Mouse (Mus musculus): ENCODE results near the gene Ushbp1.
A peak's percentile ranks its signal among the peaks of the same experiment; 100 is the strongest.

Ushbp1 gene

GRCm38 (mm10) chr8:71394481-71394880 lies 1.1 kb downstream of the Ushbp1 start:
- peak in 1 of 2 experiments; percentile 5 for DNase-seq (ENCODE audit: low spot score in 2 of 2)

- peak in 1 of 2 experiments; percentile 3 for DNase-seq (ENCODE audit: low spot score in 2 of 2)
Measured at GRCm38 (mm10) chr8:71392871-71393270, 2.7 kb downstream of the Ushbp1 start.

- peak in 1 of 2 experiments; percentile 1 for DNase-seq (ENCODE audit: low spot score in 2 of 2)
Measured at GRCm38 (mm10) chr8:71392391-71392790, 3.2 kb downstream of the Ushbp1 start.

DNA sequence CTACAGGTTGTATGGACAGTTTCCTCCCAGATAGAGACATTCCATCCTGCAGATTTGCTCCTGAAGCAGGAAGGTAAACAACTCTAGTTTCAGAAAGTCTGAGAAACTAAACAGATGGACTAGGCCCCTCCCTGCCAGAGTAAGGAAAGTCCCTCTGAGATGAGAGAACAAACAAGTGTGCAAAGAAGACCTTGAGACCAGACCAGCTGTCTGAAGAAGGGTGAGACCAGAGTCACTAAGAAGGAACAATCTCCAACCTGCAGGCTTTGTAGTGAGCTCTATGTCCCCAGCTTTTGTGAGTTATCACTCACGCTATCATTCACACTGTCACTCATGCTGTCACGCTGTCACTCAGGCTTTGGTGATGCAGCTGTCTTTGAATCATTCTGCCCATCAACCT lies 3.9 kb downstream of the Ushbp1 start:
- DNase-seq (ENCODE audit: low spot score in 2 of 2), result no peak

GRCm38 (mm10) chr8:71388267-71388666 lies 7.3 kb downstream of the Ushbp1 start:
- no peak for DNase-seq (ENCODE audit: low spot score in 2 of 2)

GRCm38 (mm10) chr8:71385212-71385835 lies 10.3 kb downstream of the Ushbp1 start:
- no peak for DNase-seq (ENCODE audit: low spot score in 2 of 2)

GRCm38 (mm10) chr8:71383860-71384259 lies 11.7 kb downstream of the Ushbp1 start:
- no peak for DNase-seq (ENCODE audit: low spot score in 2 of 2)

GRCm38 (mm10) chr8:71383396-71383795 lies 12.2 kb downstream of the Ushbp1 start:
- DNase-seq (ENCODE audit: low spot score in 2 of 2), result no peak

DNA sequence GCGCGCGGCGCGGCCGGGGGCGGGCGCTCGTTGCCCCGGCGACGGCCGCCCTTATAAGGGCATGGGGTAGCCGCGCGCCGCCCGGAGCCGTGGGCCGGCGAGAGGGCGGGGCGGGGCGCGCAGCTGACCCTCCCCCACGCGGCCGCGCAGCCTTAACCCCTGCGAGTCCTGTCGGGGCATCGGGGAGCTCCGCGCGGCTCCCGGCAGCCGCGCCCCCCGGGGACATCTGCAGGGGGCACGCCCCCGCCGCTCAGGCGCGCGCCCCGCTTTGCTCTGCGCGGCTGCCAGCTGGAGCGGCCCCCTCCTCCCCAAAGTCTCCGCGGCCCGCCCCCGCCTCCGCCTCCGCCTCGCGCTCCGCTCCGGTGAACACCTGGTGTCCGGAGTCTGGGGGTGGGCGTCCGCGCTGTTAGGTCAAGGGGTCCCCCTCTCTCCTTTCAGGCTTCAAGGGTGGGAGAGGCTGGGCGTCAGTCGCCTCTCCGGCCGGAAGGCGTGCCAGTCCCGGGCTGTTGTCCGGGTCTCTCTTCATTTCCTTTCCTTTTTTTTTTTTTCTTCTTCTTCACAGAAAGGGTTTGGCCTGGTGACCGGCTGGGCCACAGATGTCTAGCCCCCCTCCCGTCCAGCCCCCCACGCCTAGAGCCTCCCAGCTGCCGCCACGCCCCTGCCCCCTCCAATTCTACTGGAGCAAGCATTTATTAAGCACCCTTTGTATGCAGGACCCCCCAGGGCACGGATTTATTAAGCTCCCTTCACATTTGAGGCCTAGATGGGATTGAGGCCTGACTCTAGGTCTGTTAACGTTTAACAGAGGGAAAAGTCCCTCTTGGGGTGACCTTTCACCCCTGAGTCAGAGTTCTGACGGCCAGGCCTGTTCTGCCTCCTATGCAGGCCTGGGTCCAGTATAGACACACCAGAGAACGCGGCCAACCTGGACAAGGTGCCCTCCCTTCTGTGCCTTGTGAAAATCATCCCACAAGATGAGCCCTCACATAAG lies 13.3 kb downstream of the Ushbp1 start:
- peak in 1 of 2 experiments; percentile 66 for DNase-seq (ENCODE audit: low spot score in 2 of 2)

GRCm38 (mm10) chr8:71381421-71381970 lies 14.1 kb downstream of the Ushbp1 start, which contains the start of gene Nr2f6:
Gene Nr2f6 (minus strand): TSS chr8:71381960.
- no peak for DNase-seq (ENCODE audit: low spot score in 2 of 2)

DNA sequence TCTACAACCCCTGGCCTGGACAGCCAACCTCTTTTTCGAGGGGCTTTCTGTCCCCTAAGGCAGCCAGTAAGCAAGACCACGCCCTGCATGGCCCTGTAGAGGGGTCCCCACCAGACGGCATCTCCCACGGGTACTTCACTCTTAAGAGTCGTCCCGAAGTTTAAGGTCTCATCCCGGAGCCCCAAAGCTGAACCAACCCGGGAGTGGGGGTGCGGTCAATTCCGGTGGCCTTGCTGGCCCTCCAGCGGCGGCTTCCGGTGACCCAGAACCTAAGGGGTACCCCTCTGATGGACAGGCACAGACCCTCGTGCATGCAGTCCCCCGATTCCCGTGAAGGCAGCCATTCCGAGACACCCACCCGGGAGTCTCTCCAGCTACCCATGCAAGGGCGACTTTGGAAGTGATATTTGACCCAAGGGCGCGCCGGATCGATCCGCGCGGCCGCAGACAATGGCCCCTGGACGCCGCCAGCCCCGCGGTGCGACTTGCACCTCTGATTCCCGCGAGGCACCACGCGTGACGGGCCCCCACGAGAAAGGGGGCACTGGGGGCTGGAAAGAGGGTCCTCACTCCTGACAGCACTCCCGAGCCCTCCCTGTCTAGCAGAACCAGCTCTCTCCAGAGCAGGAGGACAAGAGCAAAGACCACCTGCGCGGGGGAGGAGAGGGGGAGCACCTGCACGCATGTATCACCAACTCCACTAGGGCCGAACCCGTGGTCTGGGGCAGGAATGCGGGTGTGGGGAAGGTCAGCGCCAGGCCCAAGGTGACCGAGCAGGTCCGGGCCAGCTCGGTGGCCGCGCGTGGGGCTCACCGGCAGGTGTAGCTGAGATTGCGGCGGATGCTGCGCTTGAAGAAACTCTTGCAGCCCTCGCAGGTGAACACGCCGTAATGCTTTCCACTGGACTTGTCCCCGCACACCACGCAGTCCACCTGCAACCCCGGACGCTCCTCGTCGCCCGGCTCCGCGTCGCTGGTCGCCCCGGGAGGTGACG lies 15.1 kb downstream of the Ushbp1 start:
- DNase-seq (ENCODE audit: low spot score in 2 of 2), result no peak

- DNase-seq (ENCODE audit: low spot score in 2 of 2), result no peak
Measured at GRCm38 (mm10) chr8:71379512-71380075, 16.0 kb downstream of the Ushbp1 start.

DNA sequence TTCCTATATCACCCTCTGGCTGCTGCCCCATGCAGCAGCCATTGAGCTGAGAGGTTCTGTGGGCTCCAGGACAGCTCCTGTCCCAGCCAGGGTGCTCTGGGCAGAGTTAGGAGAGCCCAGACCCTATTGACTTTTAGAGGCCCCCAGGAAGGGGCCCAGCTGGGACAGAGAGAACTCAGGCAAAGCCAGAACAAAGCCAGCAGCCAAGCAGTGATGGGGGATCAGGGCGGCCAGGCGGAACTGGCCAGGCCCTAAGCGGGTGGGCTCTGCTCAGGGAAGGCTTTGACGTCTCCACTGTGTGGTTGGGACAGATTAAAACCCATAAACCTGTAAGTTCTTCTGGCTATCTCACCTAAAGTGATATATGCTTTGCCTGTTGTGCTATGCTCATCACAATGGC lies 16.6 kb downstream of the Ushbp1 start:
- DNase-seq (ENCODE audit: low spot score in 2 of 2), result no peak

DNA sequence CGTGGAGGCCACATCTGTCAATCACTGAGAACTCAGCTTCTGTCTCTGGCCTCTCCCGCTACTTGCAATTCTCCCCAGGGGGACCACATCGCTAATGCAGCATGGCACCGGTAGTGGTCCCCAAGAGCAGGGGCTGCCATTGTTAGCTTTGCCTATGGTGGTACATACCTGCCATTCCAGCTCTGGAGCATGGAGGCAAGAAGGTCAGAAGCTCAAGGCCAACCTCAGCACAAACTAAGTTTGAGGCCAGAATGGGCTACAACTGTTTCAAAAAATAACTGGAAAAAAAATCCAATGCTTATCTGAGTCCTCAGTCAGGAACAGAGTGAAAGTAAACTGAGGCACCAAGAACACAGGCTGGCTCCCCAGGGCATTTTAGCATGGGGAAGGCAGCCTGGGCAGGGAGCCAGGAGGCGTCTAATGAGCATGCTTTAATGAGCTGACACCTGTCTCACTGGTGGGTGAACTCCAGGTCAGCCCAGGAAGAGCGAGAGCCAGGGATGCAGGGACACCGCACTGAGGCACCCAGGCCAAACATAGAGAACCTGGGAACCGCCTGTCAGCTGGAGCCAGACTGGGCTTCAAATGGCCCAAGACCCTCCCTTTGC lies 19.1 kb downstream of the Ushbp1 start:
- no peak for DNase-seq (ENCODE audit: low spot score in 2 of 2)

GRCm38 (mm10) chr8:71375581-71376422 lies 19.8 kb downstream of the Ushbp1 start:
- DNase-seq (ENCODE audit: low spot score in 2 of 2), result no peak

DNA sequence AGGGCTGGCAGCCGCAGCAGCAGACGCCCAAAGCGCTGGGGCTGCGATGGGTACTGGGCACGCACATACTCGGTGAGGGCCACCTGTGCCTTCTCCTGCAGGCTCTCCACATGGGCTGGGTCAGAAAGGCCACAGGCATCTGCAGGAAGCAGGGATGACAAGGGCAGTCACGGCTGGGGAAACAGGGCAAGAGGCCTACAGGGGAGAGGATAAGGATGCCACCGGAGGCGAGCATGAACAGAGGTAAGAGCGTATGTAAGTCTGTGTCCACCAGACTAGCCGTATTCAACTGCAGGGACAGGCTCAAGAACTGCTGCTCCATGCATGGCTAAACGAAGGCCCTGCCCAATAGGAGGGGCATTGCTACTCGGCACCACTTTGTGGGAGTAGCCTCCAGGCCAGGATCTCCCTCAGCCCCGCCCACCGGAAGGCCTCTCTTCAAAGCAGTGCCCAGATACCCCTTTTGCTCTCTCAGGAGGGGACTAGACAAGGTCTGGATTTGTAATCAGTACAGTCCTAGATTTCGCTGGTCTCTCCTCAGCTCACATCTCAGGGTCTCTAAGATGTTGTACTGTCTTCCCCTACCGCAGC lies 20.9 kb downstream of the Ushbp1 start:
- DNase-seq (ENCODE audit: low spot score in 2 of 2), result no peak

- DNase-seq (ENCODE audit: low spot score in 2 of 2), result no peak
Measured at GRCm38 (mm10) chr8:71373000-71373399, 22.6 kb downstream of the Ushbp1 start.

DNA sequence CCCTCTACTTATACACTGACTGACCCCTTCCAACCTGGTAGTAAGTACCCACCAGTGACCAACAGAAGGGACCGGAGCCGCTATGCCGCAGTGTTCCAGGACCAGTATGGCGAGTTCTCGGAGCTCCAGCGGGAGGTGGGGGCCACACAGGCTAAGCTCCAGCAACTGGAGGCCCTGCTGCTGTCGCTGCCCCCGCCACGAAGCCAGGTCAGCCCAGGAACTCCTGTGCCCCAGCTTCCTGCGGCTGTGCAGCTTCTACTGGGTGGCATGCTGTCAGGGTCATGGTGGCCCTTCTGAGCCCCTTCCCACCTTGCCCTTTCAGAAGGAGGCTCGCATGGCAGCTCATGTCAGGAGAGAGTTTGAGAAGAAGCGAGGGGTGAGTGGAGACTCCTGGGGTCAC lies 23.2 kb downstream of the Ushbp1 start:
- DNase-seq (ENCODE audit: low spot score in 2 of 2), result no peak

GRCm38 (mm10) chr8:71371236-71371848 lies 24.3 kb downstream of the Ushbp1 start, which contains the start of gene Ocel1:
Gene Ocel1 (plus strand): TSS chr8:71371298.
- peak; percentile 95 to 97 for DNase-seq (ENCODE audit: low spot score in 2 of 2)

All from frontal cortex, postnatal 14 days (tissue).